10 mouse cellular contexts compared by ENCODE assay signal in the genomic region with DNA sequence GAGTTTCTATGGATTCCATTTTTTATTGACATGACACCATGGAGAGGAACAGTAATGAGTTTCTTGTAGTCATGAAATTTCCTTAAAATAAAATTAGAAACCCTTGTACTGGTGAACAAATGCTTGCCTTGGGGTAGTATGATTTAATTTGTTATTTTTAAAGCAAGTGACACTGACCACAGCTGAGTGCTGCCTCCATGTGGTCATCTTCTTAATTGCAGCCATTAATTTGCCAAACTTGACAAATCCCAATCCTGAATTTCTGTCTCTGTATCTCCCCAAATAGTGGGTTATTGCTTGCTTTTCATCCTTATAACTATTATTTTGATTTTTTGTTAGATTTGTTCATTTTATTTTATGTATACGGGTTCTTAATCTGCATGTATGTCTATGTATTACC. TPM values are rescaled to one million over a fixed set of nuclear protein-coding genes. Genes with fewer than 3 reads are reported as not detected.
DNase-seq lines count a peak whose midpoint lies in the region; ATAC-seq lines count a peak whose summit lies in the region.
"Had no signal": no experiment of that assay in that cellular context is flagged by ENCODE, and none has a peak within 500 bp of the region (broad histone marks: within the 10 kb centered on the region; RNA-seq: fewer than 3 reads in every experiment).

No protein-coding gene starts in this region.

- ATAC-seq in frontal cortex, adult (ENCODE audit: low TSS enrichment), result no peak
- ATAC-seq in heart, embryonic 12.5 days (ENCODE audit: insufficient number of reproducible peaks, low FRiP score), result no peak
- ATAC-seq: forebrain, embryonic 13.5 days had no signal

- H3K4me3 ChIP-seq in heart, embryonic 10.5 days, result no peak overlapping the region
- H3K4me3 ChIP-seq in heart, embryonic 12.5 days, result no peak overlapping the region
- H3K4me3 ChIP-seq: forebrain, embryonic 13.5 days; neural tube, embryonic 12.5 days had no signal

- no peaks in the 10 kb centered on the region for H3K4me1 ChIP-seq in heart, embryonic 10.5 days
- H3K4me1 ChIP-seq in heart, embryonic 12.5 days (replicated peaks), result no peaks in the 10 kb centered on the region
- H3K4me1 ChIP-seq: forebrain, embryonic 13.5 days; neural tube, embryonic 12.5 days had no signal

- DNase-seq in heart, postnatal 10 days, result peak; percentile 8 to 45
- DNase-seq in heart, embryonic 10.5 days (ENCODE audit: low spot score), result no peak
- peak; percentile 5 for DNase-seq in lung, postnatal 10 days
- DNase-seq in lung, postnatal 25 days (ENCODE audit: low spot score), result no peak
- DNase-seq in adrenal gland, postnatal 14 days, result peak; percentile 44
- peak; percentile 33 to 34 for DNase-seq in layer of hippocampus, postnatal 10 days (ENCODE audit: low spot score in 2 of 2)

- no peaks in the 10 kb centered on the region for H3K9me3 ChIP-seq in heart, embryonic 10.5 days
- H3K9me3 ChIP-seq in heart, embryonic 12.5 days (replicated peaks), result no peaks in the 10 kb centered on the region
- H3K9me3 ChIP-seq: forebrain, embryonic 13.5 days; neural tube, embryonic 12.5 days had no signal

- H3K27ac ChIP-seq in heart, embryonic 10.5 days, result no peak overlapping the region
- H3K27ac ChIP-seq in heart, embryonic 12.5 days (ENCODE audit: poor library complexity, severe bottlenecking), result no peak overlapping the region
- H3K27ac ChIP-seq: forebrain, embryonic 13.5 days; neural tube, embryonic 12.5 days had no signal

- no peak overlapping the region for H3K9ac ChIP-seq in heart, embryonic 12.5 days
- H3K9ac ChIP-seq: forebrain, embryonic 13.5 days; neural tube, embryonic 12.5 days had no signal

- H3K36me3 ChIP-seq in heart, embryonic 10.5 days, result no peaks in the 10 kb centered on the region
- no peaks in the 10 kb centered on the region for H3K36me3 ChIP-seq in heart, embryonic 12.5 days
- H3K36me3 ChIP-seq: neural tube, embryonic 12.5 days had no signal

- peaks cover 25% of the 10 kb centered on the region; the same call in 1 of the 2 replicates for H3K27me3 ChIP-seq in heart, embryonic 10.5 days (ENCODE audit: insufficient read depth, poor library complexity, severe bottlenecking)
- H3K27me3 ChIP-seq in heart, embryonic 12.5 days (replicated peaks), result peaks cover 23% of the 10 kb centered on the region
- H3K27me3 ChIP-seq: forebrain, embryonic 13.5 days; neural tube, embryonic 12.5 days had no signal

- no peak overlapping the region for H3K4me2 ChIP-seq in heart, embryonic 12.5 days
- H3K4me2 ChIP-seq: forebrain, embryonic 13.5 days; neural tube, embryonic 12.5 days had no signal

- intact Hi-C loops in heart, postnatal 10 days (cut with DNase I), result loop anchor here (5.0 kb wide), 1 partner anchor 866 kb away; no protein-coding TSS in a partner anchor

- WGBS in heart, embryonic 10.5 days, result 38% methylated on average over 1 of the region's 1 CpGs
- WGBS in heart, embryonic 12.5 days, result 46% methylated on average over 1 of the region's 1 CpGs

RNA-seq across cellular contexts. Expression of a gene that starts 59.7 kb away (rescaled TPM):
- total RNA-seq in heart, postnatal 10 days (2021), result 1 to 10 TPM; 1.0 to 1.1 TPM
- 1.3 and 1.9 TPM in 2 replicates for polyA plus RNA-seq in heart, embryonic 10.5 days (2016; fragmentation: Nextera tagmentation; extraction: Ambion mirVana)
- total RNA-seq in adrenal gland, postnatal 14 days (2021), result 0.75 and 1.1 TPM in 2 replicates
- total RNA-seq in layer of hippocampus, postnatal 10 days (2021), result 10 to 100 TPM; 13.9 to 15.7 TPM
- 2.6 TPM in 2 replicates for polyA plus RNA-seq in heart, embryonic 12.5 days (2016; fragmentation: Nextera tagmentation; extraction: Ambion mirVana)

Comparison
In these comparisons a context has a peak if more than half of its experiments do, and no peak if none do; other contexts are left out.
1. DNase-seq: peak in heart, postnatal 10 days (2 of 2), lung, postnatal 10 days (single experiment), adrenal gland, postnatal 14 days (single experiment) and layer of hippocampus, postnatal 10 days (2 of 2); none in heart, embryonic 10.5 days (single experiment) and lung, postnatal 25 days (single experiment).